Comparison of ENCODE assay signal across 11 mouse cellular contexts in the genomic region with DNA sequence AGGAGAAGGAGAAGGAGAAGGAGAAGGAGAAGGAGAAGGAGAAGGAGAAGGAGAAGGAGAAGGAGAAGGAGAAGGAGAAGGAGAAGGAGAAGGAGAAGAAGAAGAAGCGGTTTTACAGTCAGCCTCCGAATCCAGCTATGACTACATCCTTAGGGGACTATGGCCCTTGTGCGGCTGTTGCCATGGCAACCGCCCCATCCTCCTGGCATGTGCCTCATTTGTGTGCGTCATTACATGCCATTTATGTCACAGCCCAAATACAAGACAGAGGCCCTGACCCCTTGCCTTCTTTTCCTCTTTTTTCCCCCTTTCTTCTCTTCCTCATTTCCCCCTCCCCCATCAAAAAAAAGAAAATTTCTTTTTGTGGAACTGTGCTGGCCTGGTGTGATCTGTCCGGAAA. TPM values are rescaled to one million over a fixed set of nuclear protein-coding genes. Genes with fewer than 3 reads are reported as not detected.
DNase-seq lines count a peak whose midpoint lies in the region; ATAC-seq and TF ChIP-seq lines count a peak whose summit lies in the region.
"Had no signal": no experiment of that assay in that cellular context is flagged by ENCODE, and none has a peak within 500 bp of the region (broad histone marks: within the 10 kb centered on the region; RNA-seq: fewer than 3 reads in every experiment).

No protein-coding gene starts in this region.

- no peak overlapping the region for H3K9ac ChIP-seq in lung, postnatal 0 days (replicated peaks; ENCODE audit: low read depth)
- H3K9ac ChIP-seq in kidney, embryonic 16.5 days (replicated peaks; ENCODE audit: low read length) = no peak overlapping the region
- H3K9ac ChIP-seq: embryonic facial prominence, embryonic 12.5 days had no signal

- peak; percentile 76 for DNase-seq in CD4-positive, CD25-positive, alpha-beta regulatory T cell, adult 2 months (ENCODE audit: low read depth, low spot score)
- DNase-seq in lung, postnatal 0 days (ENCODE audit: low spot score) = peak; percentile 36
- no peak for DNase-seq in lung, postnatal 36 days
- DNase-seq in embryo, embryonic 11 days = peak; percentile 74
- peak; percentile 51 for DNase-seq in naive thymus-derived CD4-positive, alpha-beta T cell, adult 2 months (ENCODE audit: low read depth)
- no peak for DNase-seq in ovary, postnatal 14 days (ENCODE audit: low spot score)
- DNase-seq: thymus, postnatal 25 days had no signal

- no peak for ATAC-seq in CD4-positive, CD25-positive, alpha-beta regulatory T cell, adult 4 months
- peak; percentile 56; the same call in 1 of the 2 replicates for ATAC-seq in lung, postnatal 0 days
- ATAC-seq in kidney, embryonic 16.5 days (ENCODE audit: low FRiP score, low TSS enrichment) = no peak

- no peaks in the 10 kb centered on the region for H3K27me3 ChIP-seq in lung, postnatal 0 days (replicated peaks; ENCODE audit: insufficient read depth, low read length)
- no peaks in the 10 kb centered on the region for H3K27me3 ChIP-seq in kidney, embryonic 16.5 days (ENCODE audit: insufficient read depth, low read length)
- H3K27me3 ChIP-seq: embryonic facial prominence, embryonic 12.5 days had no signal

- 58% methylated on average over 6 of the region's 6 CpGs for WGBS in lung, postnatal 0 days
- WGBS in kidney, embryonic 16.5 days = 78% methylated on average over 6 of the region's 6 CpGs

- H3K4me2 ChIP-seq in lung, postnatal 0 days (replicated peaks; ENCODE audit: low read depth, low read length) = no peak overlapping the region
- H3K4me2 ChIP-seq in kidney, embryonic 16.5 days (replicated peaks; ENCODE audit: low read depth, low read length) = no peak overlapping the region
- H3K4me2 ChIP-seq: embryonic facial prominence, embryonic 12.5 days had no signal

- no peak overlapping the region for H3K27ac ChIP-seq in lung, postnatal 0 days (ENCODE audit: low read length)
- H3K27ac ChIP-seq in kidney, embryonic 16.5 days (ENCODE audit: low read length) = no peak overlapping the region
- H3K27ac ChIP-seq: embryonic facial prominence, embryonic 12.5 days had no signal

- TF ChIP-seq EP300 in lung, postnatal 0 days (IDR thresholded peaks at IDR 0.05) = no peak

- H3K9me3 ChIP-seq in lung, postnatal 0 days (ENCODE audit: low read length) = no peaks in the 10 kb centered on the region
- H3K9me3 ChIP-seq in kidney, embryonic 16.5 days (ENCODE audit: low read length) = no peaks in the 10 kb centered on the region
- H3K9me3 ChIP-seq: embryonic facial prominence, embryonic 12.5 days had no signal

- H3K36me3 ChIP-seq in lung, postnatal 0 days (ENCODE audit: insufficient read depth, low read length) = no peaks in the 10 kb centered on the region
- no peaks in the 10 kb centered on the region for H3K36me3 ChIP-seq in kidney, embryonic 16.5 days (ENCODE audit: insufficient read depth, low read length)
- H3K36me3 ChIP-seq: embryonic facial prominence, embryonic 12.5 days had no signal

- peaks cover 5% of the 10 kb centered on the region; the same call in 1 of the 2 replicates for H3K4me1 ChIP-seq in lung, postnatal 0 days (ENCODE audit: insufficient read depth, low read depth, low read length)
- peaks cover 6% of the 10 kb centered on the region; the same call in 1 of the 2 replicates for H3K4me1 ChIP-seq in kidney, embryonic 16.5 days (ENCODE audit: insufficient read depth, low read length)

- no peak overlapping the region for H3K4me3 ChIP-seq in lung, postnatal 0 days (ENCODE audit: low read depth, low read length)
- no peak overlapping the region for H3K4me3 ChIP-seq in kidney, embryonic 16.5 days (ENCODE audit: low read length)
- H3K4me3 ChIP-seq: embryonic facial prominence, embryonic 12.5 days; myocyte had no signal

- TF ChIP-seq CTCF in lung, postnatal 0 days (IDR thresholded peaks at IDR 0.05) = no peak

RNA-seq across cellular contexts. Expression of a gene that starts 9.2 kb away (rescaled TPM):
- 100 to 1,000 TPM; 116 to 166 TPM for polyA plus RNA-seq in CD4-positive, CD25-positive, alpha-beta regulatory T cell, adult 4 months (2017; shearing (Covaris generic))
- 163 and 172 TPM in 2 replicates for polyA plus RNA-seq in lung, postnatal 0 days (2015; fragmentation: Nextera tagmentation; extraction: Ambion mirVana)
- polyA plus RNA-seq in kidney, embryonic 16.5 days (2015; fragmentation: Nextera tagmentation; extraction: Ambion mirVana) = 74.9 and 75.5 TPM in 2 replicates

RNA-seq across cellular contexts. Expression of a gene that starts 9.8 kb away (rescaled TPM):
- 10 to 100 TPM in 1 of 2 experiments, 1 to 10 TPM in 1; 9.7 to 14.3 TPM for polyA plus RNA-seq in CD4-positive, CD25-positive, alpha-beta regulatory T cell, adult 4 months (2017; shearing (Covaris generic))
- 2.5 and 4.1 TPM in 2 replicates for polyA plus RNA-seq in lung, postnatal 0 days (2015; fragmentation: Nextera tagmentation; extraction: Ambion mirVana)
- 1.1 and 1.2 TPM in 2 replicates for polyA plus RNA-seq in kidney, embryonic 16.5 days (2015; fragmentation: Nextera tagmentation; extraction: Ambion mirVana)

RNA-seq across cellular contexts. Expression of a gene that starts 38.1 kb away (rescaled TPM):
- 10 to 100 TPM; 15.0 to 15.3 TPM for polyA plus RNA-seq in CD4-positive, CD25-positive, alpha-beta regulatory T cell, adult 4 months (2017; shearing (Covaris generic))
- polyA plus RNA-seq in lung, postnatal 0 days (2015; fragmentation: Nextera tagmentation; extraction: Ambion mirVana) = 9.0 and 9.1 TPM in 2 replicates
- polyA plus RNA-seq in kidney, embryonic 16.5 days (2015; fragmentation: Nextera tagmentation; extraction: Ambion mirVana) = 9.7 and 10.6 TPM in 2 replicates

RNA-seq across cellular contexts. Expression of a gene that starts 47.8 kb away (rescaled TPM):
- polyA plus RNA-seq in CD4-positive, CD25-positive, alpha-beta regulatory T cell, adult 4 months (2017; shearing (Covaris generic)) = 100 to 1,000 TPM; 471 to 562 TPM
- 296 and 352 TPM in 2 replicates for polyA plus RNA-seq in lung, postnatal 0 days (2015; fragmentation: Nextera tagmentation; extraction: Ambion mirVana)
- 369 and 372 TPM in 2 replicates for polyA plus RNA-seq in kidney, embryonic 16.5 days (2015; fragmentation: Nextera tagmentation; extraction: Ambion mirVana)

RNA-seq across cellular contexts. Expression of a gene that starts 47.8 kb away (rescaled TPM):
- polyA plus RNA-seq in CD4-positive, CD25-positive, alpha-beta regulatory T cell, adult 4 months (2017; shearing (Covaris generic)) = 10 to 100 TPM; 36.7 to 48.9 TPM
- 9.5 and 12.1 TPM in 2 replicates for polyA plus RNA-seq in lung, postnatal 0 days (2015; fragmentation: Nextera tagmentation; extraction: Ambion mirVana)
- 21.9 and 24.4 TPM in 2 replicates for polyA plus RNA-seq in kidney, embryonic 16.5 days (2015; fragmentation: Nextera tagmentation; extraction: Ambion mirVana)

Comparison
In these comparisons a context has a peak if more than half of its experiments do, and no peak if none do; other contexts are left out.
1. DNase-seq: peak in CD4-positive, CD25-positive, alpha-beta regulatory T cell, adult 2 months (single experiment), lung, postnatal 0 days (single experiment), embryo, embryonic 11 days (single experiment) and naive thymus-derived CD4-positive, alpha-beta T cell, adult 2 months (single experiment); none in lung, postnatal 36 days (single experiment) and ovary, postnatal 14 days (single experiment).